Mouse (Mus musculus): Measurements from ENCODE around the gene Hes1.

- TF ChIP-seq CTCF (IDR thresholded peaks at IDR 0.05; ENCODE audit: low read depth, low read length): no peak
- TF ChIP-seq POLR2A (IDR thresholded peaks at IDR 0.05; ENCODE audit: extremely low read depth, insufficient read depth, low read length): no peak
Measured at GRCm38 (mm10) chr16:30069580-30069949, 5.4 kb downstream of the Hes1 start.

Measured in liver, adult 2 months (tissue).